Comparison of ENCODE assay signal across 8 mouse cellular contexts in the genomic region with DNA sequence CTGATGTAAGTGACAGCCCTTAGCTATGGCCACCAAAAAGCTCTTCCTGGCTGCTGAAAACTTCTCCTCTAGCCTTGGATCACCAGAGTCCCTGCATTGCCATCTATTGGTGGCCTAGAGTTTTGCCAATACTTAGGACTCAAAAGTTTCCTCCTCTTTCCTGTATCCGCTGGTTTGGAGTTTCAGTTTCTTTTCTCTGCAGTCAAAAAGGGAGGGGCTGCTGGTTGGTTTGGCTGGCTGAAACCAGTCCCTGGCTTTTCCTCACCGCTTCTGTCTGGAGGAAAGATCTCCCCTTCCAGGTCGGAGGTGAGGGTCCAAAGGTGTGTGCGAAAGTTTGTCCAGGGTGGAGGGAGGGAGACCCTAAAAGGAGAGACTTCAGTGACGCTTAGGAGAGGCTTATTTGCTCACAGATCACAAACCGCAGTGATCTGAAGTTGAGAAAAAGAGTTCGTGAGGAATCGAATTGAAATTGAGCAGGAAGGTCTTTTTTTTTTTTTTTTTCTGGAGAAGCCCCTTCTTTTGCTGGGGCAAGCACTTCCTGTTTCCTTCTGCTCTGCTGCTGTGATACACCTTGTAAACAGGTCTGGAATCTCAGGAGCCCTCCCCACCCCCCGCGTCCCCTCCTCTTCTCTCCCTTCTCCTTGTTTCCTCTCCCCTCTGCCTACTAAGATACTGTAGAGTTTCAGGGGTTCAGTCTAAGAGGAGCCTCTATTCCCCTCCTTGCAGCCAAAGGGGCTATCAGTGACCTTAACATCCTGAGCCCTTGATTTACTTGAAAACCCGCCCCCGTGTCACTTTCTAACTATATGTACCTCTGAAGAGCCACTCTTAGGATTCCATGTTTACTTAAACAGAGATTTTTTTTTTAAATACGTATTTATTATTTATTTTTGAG. TPM values are rescaled to one million over a fixed set of nuclear protein-coding genes. Genes with fewer than 3 reads are reported as not detected.
DNase-seq lines count a peak whose midpoint lies in the region; ATAC-seq and TF ChIP-seq lines count a peak whose summit lies in the region.

A gene (plus strand): TSS at position 171 of the 895 bp plus-strand sequence.

- peak; percentile 98 for ATAC-seq in Patski
- peak; percentile 51; the same call in 1 of the 2 replicates for ATAC-seq in hindbrain, embryonic 15.5 days (ENCODE audit: low FRiP score, low read depth)
- peak; percentile 99 for ATAC-seq in megakaryocyte-erythroid progenitor cell, adult 5-6 weeks (replicated peaks; ENCODE audit: low FRiP score, low TSS enrichment, poor library complexity, severe bottlenecking)

- peak; percentile 58 for TF ChIP-seq CTCF in Patski (IDR thresholded peaks at IDR 0.05)
- peak; percentile 64 for TF ChIP-seq CTCF in gastrocnemius, adult 2 months (IDR thresholded peaks at IDR 0.05)

- H3K27ac ChIP-seq in gastrocnemius, adult 2 months, result peak within 1 kb of the TSS; percentile 87
- H3K27ac ChIP-seq in hindbrain, embryonic 15.5 days (replicated peaks), result no peak within 1 kb of the TSS

- in situ Hi-C loops in Patski (cut with MboI; ENCODE audit: low pct_unique_long_range_greater_than_20kb), result loop anchor here (25.0 kb wide), 1 partner anchor 1557 kb away; a partner anchor contains a TSS

- no peaks in the 10 kb centered on the region for H3K36me3 ChIP-seq in hindbrain, embryonic 15.5 days

- WGBS in hindbrain, embryonic 15.5 days, result 8% methylated on average over 13 of the region's 13 CpGs

- intact Hi-C loops in gastrocnemius, adult 2 months (cut with DNase I), result no loop called here
- intact Hi-C loops in left cerebral cortex, postnatal 14 days (cut with DNase I), result no loop called here

- H3K9me3 ChIP-seq in hindbrain, embryonic 15.5 days, result no peaks in the 10 kb centered on the region

- CTCF ChIA-PET in Patski (lab: Charles Lee), result interaction anchor here (0.8 to 1.0 kb wide), 2 partner anchors 11 to 120 kb away, joined by 3 to 5 read pairs; no protein-coding TSS in a partner anchor

- H3K4me3 ChIP-seq in gastrocnemius, adult 2 months, result peak within 1 kb of the TSS; percentile 78
- H3K4me3 ChIP-seq in hindbrain, embryonic 15.5 days, result peak within 1 kb of the TSS; percentile 35

- H3K27me3 ChIP-seq in Patski, result no peaks in the 10 kb centered on the region
- H3K27me3 ChIP-seq in hindbrain, embryonic 15.5 days, result no peaks in the 10 kb centered on the region

- H3K9ac ChIP-seq in hindbrain, embryonic 15.5 days, result no peak within 1 kb of the TSS

- POLR2A ChIA-PET in Patski (lab: Charles Lee), result interaction anchor here (0.7 kb wide), 1 partner anchor 1151 kb away, joined by 5 read pairs; no protein-coding TSS in a partner anchor

- peak within 1 kb of the TSS; percentile 44 for H3K4me2 ChIP-seq in hindbrain, embryonic 15.5 days

- no peaks in the 10 kb centered on the region for H3K4me1 ChIP-seq in hindbrain, embryonic 15.5 days (replicated peaks)

- DNase-seq in Patski (ENCODE audit: low read depth, low spot score), result peak; percentile 19
- peak; percentile 69 for DNase-seq in c-Kit-positive CD71-negative TER-119-negative erythroid progenitor cells, embryonic 14.5 days (ENCODE audit: low read depth)
- DNase-seq in gastrocnemius, adult 2 months, result peak; percentile 47
- DNase-seq in left cerebral cortex, postnatal 14 days (ENCODE audit: low spot score in 2 of 2), result peak; percentile 31 to 49
- peak; percentile 63 for DNase-seq in skeletal muscle tissue, adult 2 months (ENCODE audit: low read depth, low spot score)
- no peak for DNase-seq in cerebellum, adult 11-12 months

RNA-seq across cellular contexts. Expression of the gene that starts here (rescaled TPM):
- 1.6 TPM for polyA plus RNA-seq in Patski (2021)
- total RNA-seq in gastrocnemius, adult 2 months (2021), result 1 to 10 TPM; 1.0 to 1.3 TPM
- 0.91 and 1.2 TPM in 2 replicates for polyA plus RNA-seq in hindbrain, embryonic 15.5 days (2015; fragmentation: Nextera tagmentation; extraction: Ambion mirVana)
- total RNA-seq in left cerebral cortex, postnatal 14 days (2021), result under 1 TPM; 0.68 to 0.72 TPM
- total RNA-seq in megakaryocyte-erythroid progenitor cell, adult 5-6 weeks (2014; fragmentation: Nextera tagmentation), result 7.6 and 21.4 TPM in 2 replicates
- 10.9 and 21.9 TPM in 2 replicates for total RNA-seq in megakaryocyte-erythroid progenitor cell, adult 5-6 weeks (2017)

Comparison
In these comparisons a context has a peak if more than half of its experiments do, and no peak if none do; other contexts are left out.
1. Peak in DNase-seq in left cerebral cortex, postnatal 14 days; RNA of the gene not detected or under 1 TPM.